Mouse (Mus musculus): ENCODE results near the gene Cnih1. TPM values are rescaled to one million over a fixed set of nuclear protein-coding genes. Genes with fewer than 3 reads are reported as not detected.
A peak's percentile ranks its signal among the peaks of the same experiment; 100 is the strongest.
"Not testable (repeated sequence)": the region's sequence is repeated elsewhere in the genome, so short reads cannot be mapped to it uniquely, and the experiment has no call there.

Gene Cnih1
- polyA plus RNA-seq, 1 experiment from 2014 or later, result 215 TPM

DNA sequence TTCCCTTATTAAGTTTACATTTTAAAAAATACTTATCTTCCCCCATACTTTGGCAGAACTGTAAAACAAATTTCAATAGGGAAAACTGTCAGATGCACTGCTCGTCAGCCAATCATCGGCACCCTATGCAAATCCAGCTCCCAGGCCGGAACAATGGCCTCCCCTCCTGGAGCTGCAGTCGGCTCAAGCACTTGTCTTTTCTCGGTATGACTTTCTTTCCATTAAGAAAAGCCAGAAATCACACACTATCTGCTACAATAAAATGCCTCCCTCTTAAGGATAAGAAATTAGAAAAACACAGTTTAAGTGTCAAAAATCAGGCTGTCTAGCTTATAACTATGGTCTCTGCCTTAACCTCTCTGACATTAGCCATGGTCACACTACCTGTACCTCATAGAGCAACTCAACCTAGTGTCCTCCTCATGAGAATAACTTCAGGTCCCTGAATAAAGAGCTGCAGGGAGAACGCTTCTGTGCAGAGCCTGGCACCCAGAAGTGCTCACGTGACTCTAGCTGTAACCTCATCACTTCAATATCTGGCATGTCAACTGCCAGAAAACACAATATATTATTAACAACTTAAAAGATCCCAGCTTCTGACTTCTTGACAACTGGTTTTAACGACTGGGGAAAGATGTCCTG is 5.9 kb downstream of the Cnih1 start:
- H3K27me3 ChIP-seq (ENCODE audit: insufficient read depth, poor library complexity, severe bottlenecking), result no peaks in the 10 kb centered on the region
- DNase-seq (ENCODE audit: low spot score), result no peak
- H3K4me3 ChIP-seq, result no peak overlapping the region
- peaks cover 82% of the 10 kb centered on the region for H3K36me3 ChIP-seq
- H3K9me3 ChIP-seq, result peaks cover 19% of the 10 kb centered on the region
- H3K27ac ChIP-seq, result no peak overlapping the region
- WGBS, result 95% methylated on average over 8 of the region's 8 CpGs
- peaks cover 12% of the 10 kb centered on the region for H3K4me1 ChIP-seq (replicated peaks)

GRCm38 (mm10) chr14:46781086-46781485 is 7.1 kb downstream of the Cnih1 start:
- Histone ChIP-seq H3K4me3 (no peak overlapping the region), H3K4me1 (replicated peaks) (peaks cover 2% of the 10 kb centered on the region), H3K9me3 (peaks cover 19% of the 10 kb centered on the region), H3K27me3 (ENCODE audit: insufficient read depth, poor library complexity, severe bottlenecking) (no peaks in the 10 kb centered on the region), H3K36me3 (peaks cover 94% of the 10 kb centered on the region), H3K27ac (no peak overlapping the region)
- no peak for DNase-seq (ENCODE audit: low spot score)
- 97% methylated on average over 7 of the region's 7 CpGs for WGBS

DNA sequence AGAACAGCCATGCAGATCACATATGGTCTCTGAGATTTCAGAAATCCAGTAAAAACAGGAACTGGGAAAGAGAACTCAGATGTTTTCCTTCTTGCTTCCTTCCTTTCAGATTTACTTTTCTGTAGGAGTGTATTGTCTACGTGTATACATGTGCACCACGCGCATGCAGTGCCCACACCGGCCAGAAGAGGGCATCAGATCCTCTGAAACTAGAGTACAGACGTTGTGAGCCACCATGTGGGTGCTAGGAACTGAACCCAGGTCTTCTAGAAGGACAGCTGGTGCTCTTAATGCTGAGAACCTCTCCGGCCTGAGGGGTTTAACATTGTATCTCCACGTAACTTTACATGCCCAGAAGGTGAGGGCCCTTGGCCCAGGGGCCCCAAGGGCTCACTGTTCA is 9.0 kb downstream of the Cnih1 start:
- no peak overlapping the region for H3K27ac ChIP-seq
- H3K4me1 ChIP-seq (replicated peaks), result no peaks in the 10 kb centered on the region
- 93% methylated on average over 7 of the region's 7 CpGs for WGBS
- DNase-seq (ENCODE audit: low spot score), result no peak
- peaks cover 100% of the 10 kb centered on the region for H3K36me3 ChIP-seq
- H3K9me3 ChIP-seq, result peaks cover 19% of the 10 kb centered on the region
- no peak overlapping the region for H3K4me3 ChIP-seq
- no peaks in the 10 kb centered on the region for H3K27me3 ChIP-seq (ENCODE audit: insufficient read depth, poor library complexity, severe bottlenecking)

GRCm38 (mm10) chr14:46778756-46779155 is 9.5 kb downstream of the Cnih1 start:
- H3K36me3 ChIP-seq, result peaks cover 100% of the 10 kb centered on the region
- H3K9me3 ChIP-seq, result peaks cover 19% of the 10 kb centered on the region
- 97% methylated on average over 9 of the region's 9 CpGs for WGBS
- DNase-seq (ENCODE audit: low spot score), result no peak
- no peak overlapping the region for H3K27ac ChIP-seq
- H3K4me1 ChIP-seq (replicated peaks), result no peaks in the 10 kb centered on the region
- H3K4me3 ChIP-seq, result no peak overlapping the region
- no peaks in the 10 kb centered on the region for H3K27me3 ChIP-seq (ENCODE audit: insufficient read depth, poor library complexity, severe bottlenecking)

DNA sequence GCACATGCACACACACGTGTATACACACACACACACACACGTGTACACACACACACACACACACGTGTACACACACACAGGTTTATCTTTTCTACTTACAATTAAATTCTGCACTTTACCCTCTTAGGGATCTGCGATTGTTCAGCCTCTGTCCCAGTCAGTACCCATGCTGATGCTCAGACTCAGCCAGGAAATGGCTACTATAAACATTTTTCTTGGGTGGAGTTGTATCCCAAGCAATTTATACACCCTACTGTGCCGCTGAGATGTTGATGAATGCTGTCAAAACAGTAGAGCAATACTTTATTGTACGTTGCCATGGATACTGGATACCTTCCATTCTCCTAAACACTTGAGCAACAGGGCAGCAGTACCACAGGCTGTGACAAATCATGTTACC is 18.2 kb downstream of the Cnih1 start:
- Histone ChIP-seq H3K4me1 (replicated peaks) (no peaks in the 10 kb centered on the region), H3K27me3 (ENCODE audit: insufficient read depth, poor library complexity, severe bottlenecking) (no peaks in the 10 kb centered on the region), H3K9me3 (no peaks in the 10 kb centered on the region), H3K27ac (no peak overlapping the region), H3K4me3 (no peak overlapping the region), H3K36me3 (peaks cover 87% of the 10 kb centered on the region)
- DNase-seq (ENCODE audit: low spot score), result no peak
- 88% methylated on average over 6 of the region's 6 CpGs for WGBS

DNA sequence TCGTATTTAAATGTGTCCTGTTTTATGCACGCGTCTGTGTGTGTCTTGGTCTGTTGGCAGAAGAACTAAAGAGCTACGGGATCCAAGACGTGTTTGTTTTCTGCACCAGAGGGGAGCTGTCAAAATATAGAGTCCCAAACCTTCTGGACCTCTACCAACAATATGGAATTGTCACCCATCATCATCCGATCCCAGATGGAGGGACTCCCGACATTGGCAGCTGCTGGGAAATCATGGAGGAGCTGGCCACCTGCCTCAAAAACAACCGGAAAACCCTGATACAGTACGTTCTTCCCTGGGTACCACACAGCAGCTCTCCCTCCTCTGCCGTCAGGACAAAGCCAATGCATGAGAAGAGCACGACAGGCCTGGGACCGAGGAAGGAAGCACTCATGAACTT is 21.1 kb downstream of the Cnih1 start:
- Histone ChIP-seq H3K27me3 (ENCODE audit: insufficient read depth, poor library complexity, severe bottlenecking) (no peaks in the 10 kb centered on the region), H3K4me3 (no peak overlapping the region), H3K27ac (no peak overlapping the region), H3K36me3 (peaks cover 72% of the 10 kb centered on the region), H3K9me3 (no peaks in the 10 kb centered on the region), H3K4me1 (replicated peaks) (no peaks in the 10 kb centered on the region)
- DNase-seq (ENCODE audit: low spot score), result no peak
- WGBS, result 90% methylated on average over 12 of the region's 12 CpGs

DNA sequence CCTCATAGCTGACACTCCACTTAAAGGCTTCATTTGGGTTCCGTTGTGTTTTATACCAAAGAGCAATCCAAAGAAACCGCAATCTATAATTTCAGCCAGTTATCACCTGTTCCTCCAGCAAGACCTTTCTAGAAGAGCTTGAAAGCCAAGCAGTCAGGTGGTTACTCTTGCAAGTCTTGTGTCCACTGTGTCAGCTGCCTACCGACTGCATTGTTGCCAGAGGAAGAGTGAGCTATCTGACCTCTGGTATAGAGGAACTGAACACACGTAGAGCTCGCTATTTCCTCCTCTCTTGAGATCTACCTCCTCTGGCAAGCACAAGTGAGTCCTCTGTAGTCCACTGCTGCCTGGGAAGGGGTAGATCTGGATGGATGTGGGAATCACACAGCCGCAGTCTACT is 27.0 kb downstream of the Cnih1 start:
- peaks cover 17% of the 10 kb centered on the region for H3K36me3 ChIP-seq
- 49% methylated on average over 6 of the region's 6 CpGs for WGBS
- H3K27ac ChIP-seq, result peak overlapping the region; percentile 90; the same call in 1 of the 2 replicates
- 0 out of 2 replicates have a peak, but pooled peaks cover 2% of the 10 kb centered on the region for H3K9me3 ChIP-seq
- no peaks in the 10 kb centered on the region for H3K27me3 ChIP-seq (ENCODE audit: insufficient read depth, poor library complexity, severe bottlenecking)
- no peak for DNase-seq (ENCODE audit: low spot score)
- H3K4me3 ChIP-seq, result peak overlapping the region; percentile 86
- H3K4me1 ChIP-seq (replicated peaks), result peaks cover 17% of the 10 kb centered on the region

DNA sequence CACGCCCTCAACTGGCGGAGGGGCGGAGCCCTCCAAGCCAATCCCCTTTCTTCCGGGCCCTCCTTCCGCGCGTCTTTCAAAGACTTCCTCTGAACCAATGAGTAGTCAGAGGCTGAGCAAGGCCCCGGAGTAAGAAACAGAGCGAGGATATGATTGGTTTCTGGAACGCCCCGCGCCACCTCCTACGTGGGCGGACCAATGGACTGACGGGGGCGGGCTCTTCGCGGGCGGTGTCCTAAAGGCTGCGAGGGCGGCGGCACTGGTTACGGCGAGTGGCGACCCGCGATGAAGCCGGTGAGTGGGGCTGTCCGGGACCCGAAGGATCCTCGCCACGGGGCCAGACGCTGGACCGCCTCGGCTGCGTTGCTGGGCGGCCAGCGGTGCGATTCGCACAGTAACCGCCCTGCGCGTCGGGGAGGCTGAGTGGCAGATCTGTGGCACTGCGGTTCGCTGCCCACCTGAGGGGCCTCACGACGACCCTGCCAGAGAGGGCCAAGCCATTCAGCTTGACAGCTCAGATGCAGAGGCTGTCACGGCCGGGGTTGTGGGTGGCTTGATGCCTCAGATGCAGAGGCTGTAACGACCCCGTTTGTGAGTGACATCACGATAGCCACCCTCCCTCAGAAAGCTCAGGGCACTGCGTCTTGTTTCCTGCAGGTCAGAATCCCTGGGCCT is 27.7 kb downstream of the Cnih1 start, which contains the start of gene Cdkn3:
Cdkn3 (plus strand) TSS at position 187 of the 675 bp plus-strand sequence.
- peak within 1 kb of the TSS; percentile 86 for H3K4me3 ChIP-seq
- 0 out of 2 replicates have a peak, but pooled peaks cover 2% of the 10 kb centered on the region for H3K9me3 ChIP-seq
- H3K4me1 ChIP-seq (replicated peaks), result peaks cover 17% of the 10 kb centered on the region
- peak within 1 kb of the TSS; percentile 90 for H3K27ac ChIP-seq
- WGBS, result under 1% methylated on average over 54 of the region's 54 CpGs
- DNase-seq (ENCODE audit: low spot score), result peak; percentile 91
- peaks cover 15% of the 10 kb centered on the region for H3K36me3 ChIP-seq
- H3K27me3 ChIP-seq (ENCODE audit: insufficient read depth, poor library complexity, severe bottlenecking), result no peaks in the 10 kb centered on the region

- no peaks in the 10 kb centered on the region for H3K27me3 ChIP-seq (ENCODE audit: insufficient read depth, poor library complexity, severe bottlenecking)
Observed at GRCm38 (mm10) chr14:46759970-46760354, 28.2 kb downstream of the Cnih1 start.

GRCm38 (mm10) chr14:46757736-46758135 is 30.5 kb downstream of the Cnih1 start:
- Histone ChIP-seq H3K27me3 (ENCODE audit: insufficient read depth, poor library complexity, severe bottlenecking) (no peaks in the 10 kb centered on the region), H3K4me1 (replicated peaks) (peaks cover 17% of the 10 kb centered on the region), H3K36me3 (no peaks in the 10 kb centered on the region), H3K9me3 (0 out of 2 replicates have a peak, but pooled peaks cover 2% of the 10 kb centered on the region), H3K4me3 (no peak overlapping the region), H3K27ac (no peak overlapping the region)
- no peak for DNase-seq (ENCODE audit: low spot score)
- 50% methylated on average over 9 of the region's 9 CpGs for WGBS

More at GRCm38 (mm10) chr14:46759970-46760354, 28.2 kb downstream of the Cnih1 start:
- Histone ChIP-seq H3K4me3 (peak overlapping the region; percentile 86), H3K36me3 (peaks cover 15% of the 10 kb centered on the region), H3K4me1 (replicated peaks) (peaks cover 17% of the 10 kb centered on the region), H3K27ac (peak overlapping the region; percentile 90; the same call in 1 of the 2 replicates), H3K9me3 (0 out of 2 replicates have a peak, but pooled peaks cover 2% of the 10 kb centered on the region)
- under 1% methylated on average over 7 of the region's 7 CpGs for WGBS
- DNase-seq (ENCODE audit: low spot score), result no peak

DNA sequence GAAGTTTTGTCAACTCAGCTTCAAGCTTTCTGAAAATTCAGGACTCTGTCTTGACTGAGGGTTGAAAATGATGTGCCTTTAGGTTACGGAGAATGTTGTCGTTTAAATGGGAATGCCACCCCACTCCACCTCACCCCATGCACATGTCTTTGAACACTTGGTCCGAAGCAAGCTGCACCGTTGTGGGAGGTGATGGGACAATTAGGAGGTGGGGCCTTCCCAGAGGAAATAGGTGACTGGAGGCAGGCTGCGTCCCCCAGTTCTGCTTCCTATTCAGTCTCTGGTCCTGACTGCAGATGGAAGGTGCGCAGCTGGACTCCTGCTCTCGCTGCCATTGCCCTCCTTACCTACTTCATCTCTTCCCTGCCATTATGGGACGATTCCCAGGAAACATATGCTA is 32.4 kb downstream of the Cnih1 start:
- DNase-seq (ENCODE audit: low spot score), result no peak
- H3K4me3 ChIP-seq, result no peak overlapping the region
- no peaks in the 10 kb centered on the region for H3K36me3 ChIP-seq
- no peaks in the 10 kb centered on the region for H3K27me3 ChIP-seq (ENCODE audit: insufficient read depth, poor library complexity, severe bottlenecking)
- WGBS, result 90% methylated on average over 8 of the region's 8 CpGs
- H3K27ac ChIP-seq, result no peak overlapping the region
- peaks cover 5% of the 10 kb centered on the region for H3K4me1 ChIP-seq (replicated peaks)
- 0 out of 2 replicates have a peak, but pooled peaks cover 2% of the 10 kb centered on the region for H3K9me3 ChIP-seq

DNA sequence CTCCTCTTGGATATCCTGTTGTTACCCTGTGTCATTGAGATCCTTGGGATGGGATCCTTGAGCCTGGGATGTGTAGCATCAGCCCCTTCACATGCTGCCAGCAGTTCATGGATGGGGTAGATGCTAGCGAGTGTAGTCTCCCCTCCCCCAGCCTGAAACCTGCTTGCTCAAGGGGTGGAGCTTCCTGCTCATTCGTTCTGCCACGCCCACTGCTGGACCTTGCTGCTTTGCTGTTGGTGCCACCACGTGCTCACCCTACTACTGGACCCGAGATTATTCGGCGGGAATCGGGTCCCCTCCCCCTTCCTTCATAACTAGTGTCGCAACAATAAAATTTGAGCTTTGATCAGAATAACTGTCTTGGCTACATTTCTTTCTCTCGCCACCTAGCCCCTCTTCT is 33.8 kb downstream of the Cnih1 start:
- WGBS, result 70% methylated on average over 10 of the region's 10 CpGs
- not testable (repeated sequence) for H3K27ac ChIP-seq; H3K27me3 ChIP-seq (ENCODE audit: insufficient read depth, poor library complexity, severe bottlenecking); DNase-seq (ENCODE audit: low spot score); H3K4me3 ChIP-seq; H3K4me1 ChIP-seq (replicated peaks); H3K9me3 ChIP-seq; H3K36me3 ChIP-seq

DNA sequence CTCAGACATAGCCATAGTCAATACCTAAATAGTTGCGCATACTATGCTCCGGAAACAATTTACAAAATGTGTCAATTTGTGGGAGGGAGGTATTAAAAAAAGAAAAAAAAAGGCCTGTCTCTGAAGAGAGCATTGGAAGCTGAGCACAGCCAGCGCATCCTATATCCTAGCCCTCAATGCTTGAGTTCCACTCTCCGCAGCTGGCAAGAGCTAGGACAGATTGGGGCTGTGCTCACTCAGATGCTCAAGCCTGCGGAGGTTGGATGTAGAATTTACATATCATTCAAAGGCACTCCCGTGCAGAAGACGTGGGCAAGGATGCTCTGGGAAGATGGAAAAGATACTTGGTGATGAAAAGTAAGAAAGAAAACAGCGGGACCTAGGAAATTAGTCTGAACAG is 42.8 kb downstream of the Cnih1 start:
- 92% methylated on average over 8 of the region's 8 CpGs for WGBS
- Histone ChIP-seq H3K9me3 (no peaks in the 10 kb centered on the region), H3K27ac (no peak overlapping the region), H3K4me3 (no peak overlapping the region), H3K36me3 (no peaks in the 10 kb centered on the region), H3K27me3 (ENCODE audit: insufficient read depth, poor library complexity, severe bottlenecking) (no peaks in the 10 kb centered on the region), H3K4me1 (replicated peaks) (no peaks in the 10 kb centered on the region)
- DNase-seq (ENCODE audit: low spot score), result no peak
